In the genomic region with DNA sequence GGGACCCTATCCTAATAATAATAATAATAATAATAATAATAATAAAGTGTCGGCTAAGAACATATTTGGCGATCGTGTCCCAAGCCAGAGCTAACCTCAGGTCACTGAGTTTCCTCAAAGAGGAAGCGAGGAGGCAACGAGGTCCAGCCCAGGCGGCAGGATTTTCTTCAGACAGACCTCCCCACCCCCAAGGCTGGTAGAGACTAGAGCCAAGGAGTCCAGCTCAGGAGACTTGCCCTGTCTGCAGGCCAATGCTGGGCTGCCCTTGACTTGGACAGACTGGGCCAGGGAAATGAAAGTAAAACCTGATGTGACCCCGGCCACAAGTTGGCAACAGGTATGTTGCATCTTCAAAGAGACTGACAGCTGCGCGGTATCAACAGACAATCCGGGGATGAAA, we compare ENCODE assay signal across 15 mouse cellular contexts. TPM values are rescaled to one million over a fixed set of nuclear protein-coding genes. Genes with fewer than 3 reads are reported as not detected.
DNase-seq lines count a peak whose midpoint lies in the region; ATAC-seq and TF ChIP-seq lines count a peak whose summit lies in the region.
"Had no signal": no experiment of that assay in that cellular context is flagged by ENCODE, and none has a peak within 500 bp of the region (broad histone marks: within the 10 kb centered on the region; RNA-seq: fewer than 3 reads in every experiment).

No protein-coding gene starts in this region.

- H3K4me2 ChIP-seq in hindbrain, embryonic 11.5 days (replicated peaks; ENCODE audit: low read depth, low read length): no peak overlapping the region
- H3K4me2 ChIP-seq in hindbrain, postnatal 0 days (ENCODE audit: low read depth, low read length): no peak overlapping the region
- 0 out of 2 replicates have a peak overlapping the region, but pooled peaks have one; percentile 33 for H3K4me2 ChIP-seq in neural tube, embryonic 12.5 days (replicated peaks)
- no peak overlapping the region for H3K4me2 ChIP-seq in intestine, embryonic 16.5 days (ENCODE audit: low read depth, low read length)
- H3K4me2 ChIP-seq in stomach, embryonic 14.5 days (replicated peaks; ENCODE audit: low read depth, low read length): peak overlapping the region; percentile 27; the same call in 1 of the 2 replicates
- H3K4me2 ChIP-seq in hindbrain, embryonic 16.5 days (ENCODE audit: low read length): no peak overlapping the region

- no peak for ATAC-seq in hindbrain, embryonic 11.5 days (ENCODE audit: low FRiP score)
- no peak for ATAC-seq in hindbrain, postnatal 0 days
- ATAC-seq in neural tube, embryonic 12.5 days (ENCODE audit: low FRiP score, low read depth): no peak
- no peak for ATAC-seq in intestine, embryonic 16.5 days
- no peak for ATAC-seq in stomach, embryonic 14.5 days (ENCODE audit: insufficient number of reproducible peaks, insufficient read depth, low FRiP score, low read depth)
- ATAC-seq in hindbrain, embryonic 16.5 days: no peak

- no peak for TF ChIP-seq CTCF in hindbrain, postnatal 0 days (IDR thresholded peaks at IDR 0.05; ENCODE audit: low read depth)

- no peak overlapping the region for H3K27ac ChIP-seq in hindbrain, embryonic 11.5 days (ENCODE audit: low read depth, low read length)
- H3K27ac ChIP-seq in hindbrain, postnatal 0 days: no peak overlapping the region
- H3K27ac ChIP-seq in neural tube, embryonic 12.5 days: no peak overlapping the region
- no peak overlapping the region for H3K27ac ChIP-seq in intestine, embryonic 16.5 days (ENCODE audit: low read length)
- H3K27ac ChIP-seq in stomach, embryonic 14.5 days (ENCODE audit: low read length): no peak overlapping the region
- H3K27ac ChIP-seq in hindbrain, embryonic 16.5 days (ENCODE audit: low read depth, low read length): no peak overlapping the region
- H3K27ac ChIP-seq: limb, embryonic 15.5 days; stomach, embryonic 15.5 days had no signal

- WGBS in hindbrain, embryonic 11.5 days: 57% methylated on average over 10 of the region's 10 CpGs
- WGBS in hindbrain, postnatal 0 days: 63% methylated on average over 10 of the region's 10 CpGs
- 57% methylated on average over 10 of the region's 10 CpGs for WGBS in neural tube, embryonic 12.5 days
- 72% methylated on average over 10 of the region's 10 CpGs for WGBS in intestine, embryonic 16.5 days
- WGBS in stomach, embryonic 14.5 days: 76% methylated on average over 10 of the region's 10 CpGs
- WGBS in hindbrain, embryonic 16.5 days: 61% methylated on average over 10 of the region's 10 CpGs

- no peaks in the 10 kb centered on the region for H3K9me3 ChIP-seq in hindbrain, embryonic 11.5 days (ENCODE audit: control insufficient read depth, low read length)
- H3K9me3 ChIP-seq in hindbrain, postnatal 0 days (ENCODE audit: low read length): no peaks in the 10 kb centered on the region
- H3K9me3 ChIP-seq in neural tube, embryonic 12.5 days: no peaks in the 10 kb centered on the region
- H3K9me3 ChIP-seq in intestine, embryonic 16.5 days (ENCODE audit: control insufficient read depth, low read length): no peaks in the 10 kb centered on the region
- no peaks in the 10 kb centered on the region for H3K9me3 ChIP-seq in stomach, embryonic 14.5 days (ENCODE audit: control insufficient read depth, low read depth, low read length)
- no peaks in the 10 kb centered on the region for H3K9me3 ChIP-seq in hindbrain, embryonic 16.5 days (ENCODE audit: control insufficient read depth, low read length)
- H3K9me3 ChIP-seq: limb, embryonic 15.5 days; stomach, embryonic 15.5 days had no signal

- H3K27me3 ChIP-seq in hindbrain, embryonic 11.5 days (ENCODE audit: control insufficient read depth, insufficient read depth, low read length): peaks cover 56% of the 10 kb centered on the region
- H3K27me3 ChIP-seq in hindbrain, postnatal 0 days (ENCODE audit: insufficient read depth, low read length): peaks cover 31% of the 10 kb centered on the region
- peaks cover 60% of the 10 kb centered on the region for H3K27me3 ChIP-seq in neural tube, embryonic 12.5 days (replicated peaks)
- peaks cover 13% of the 10 kb centered on the region; the same call in 1 of the 2 replicates for H3K27me3 ChIP-seq in intestine, embryonic 16.5 days (replicated peaks; ENCODE audit: control insufficient read depth, insufficient read depth, low read length)
- H3K27me3 ChIP-seq in stomach, embryonic 14.5 days (ENCODE audit: control insufficient read depth, insufficient read depth, low read length): peaks cover 20% of the 10 kb centered on the region
- peaks cover 31% of the 10 kb centered on the region for H3K27me3 ChIP-seq in hindbrain, embryonic 16.5 days (replicated peaks; ENCODE audit: control insufficient read depth, insufficient read depth, low read length)

- H3K9ac ChIP-seq in hindbrain, embryonic 11.5 days (ENCODE audit: low read depth, low read length): no peak overlapping the region
- no peak overlapping the region for H3K9ac ChIP-seq in hindbrain, postnatal 0 days (replicated peaks; ENCODE audit: low read length)
- H3K9ac ChIP-seq in neural tube, embryonic 12.5 days: no peak overlapping the region
- 0 out of 2 replicates have a peak overlapping the region, but pooled peaks have one; percentile 45 for H3K9ac ChIP-seq in intestine, embryonic 16.5 days (ENCODE audit: low read depth, low read length)
- no peak overlapping the region for H3K9ac ChIP-seq in stomach, embryonic 14.5 days (replicated peaks; ENCODE audit: low read depth, low read length)
- H3K9ac ChIP-seq in hindbrain, embryonic 16.5 days (ENCODE audit: low read depth, low read length): no peak overlapping the region
- H3K9ac ChIP-seq: limb, embryonic 15.5 days; stomach, embryonic 15.5 days had no signal

- peaks cover 16% of the 10 kb centered on the region for H3K4me1 ChIP-seq in hindbrain, embryonic 11.5 days (replicated peaks; ENCODE audit: control insufficient read depth, insufficient read depth, low read length)
- H3K4me1 ChIP-seq in hindbrain, postnatal 0 days (ENCODE audit: insufficient read depth, low read length): peaks cover 18% of the 10 kb centered on the region
- peaks cover 33% of the 10 kb centered on the region for H3K4me1 ChIP-seq in neural tube, embryonic 12.5 days
- H3K4me1 ChIP-seq in intestine, embryonic 16.5 days (ENCODE audit: control insufficient read depth, insufficient read depth, low read length): peaks cover 31% of the 10 kb centered on the region
- peaks cover 17% of the 10 kb centered on the region; the same call in 1 of the 2 replicates for H3K4me1 ChIP-seq in stomach, embryonic 14.5 days (ENCODE audit: control insufficient read depth, insufficient read depth, low read length)
- H3K4me1 ChIP-seq in hindbrain, embryonic 16.5 days (ENCODE audit: control insufficient read depth, insufficient read depth, low read depth, low read length): peaks cover 37% of the 10 kb centered on the region

- H3K4me3 ChIP-seq in hindbrain, embryonic 11.5 days (ENCODE audit: low read depth, low read length): no peak overlapping the region
- no peak overlapping the region for H3K4me3 ChIP-seq in hindbrain, postnatal 0 days (ENCODE audit: low read length)
- no peak overlapping the region for H3K4me3 ChIP-seq in neural tube, embryonic 12.5 days
- peak overlapping the region; percentile 33 for H3K4me3 ChIP-seq in intestine, embryonic 16.5 days (ENCODE audit: low read length)
- no peak overlapping the region for H3K4me3 ChIP-seq in stomach, embryonic 14.5 days (ENCODE audit: low read depth, low read length)
- H3K4me3 ChIP-seq in hindbrain, embryonic 16.5 days (ENCODE audit: low read length): no peak overlapping the region
- H3K4me3 ChIP-seq: erythroblast, embryonic 14.5 days; myocyte had no signal

- DNase-seq in hindbrain, embryonic 11.5 days (ENCODE audit: low spot score): peak; percentile 15
- no peak for DNase-seq in hindbrain, postnatal 0 days (ENCODE audit: low spot score)
- DNase-seq in neural tube, embryonic 10.5 days (ENCODE audit: extremely low spot score, low spot score): no peak
- no peak for DNase-seq in Muller cell, postnatal 12 days (ENCODE audit: inconsistent ontology term)
- DNase-seq: adrenal gland, postnatal 36 days; gastrocnemius, postnatal 25 days; retina, postnatal 1 day had no signal

- H3K36me3 ChIP-seq in hindbrain, embryonic 11.5 days (ENCODE audit: control insufficient read depth, insufficient read depth, low read length): no peaks in the 10 kb centered on the region
- H3K36me3 ChIP-seq in hindbrain, postnatal 0 days (ENCODE audit: insufficient read depth, low read length): no peaks in the 10 kb centered on the region
- H3K36me3 ChIP-seq in neural tube, embryonic 12.5 days: no peaks in the 10 kb centered on the region
- no peaks in the 10 kb centered on the region for H3K36me3 ChIP-seq in intestine, embryonic 16.5 days (ENCODE audit: control insufficient read depth, insufficient read depth, low read length)
- H3K36me3 ChIP-seq in stomach, embryonic 14.5 days (ENCODE audit: control insufficient read depth, insufficient read depth, low read length): no peaks in the 10 kb centered on the region
- no peaks in the 10 kb centered on the region for H3K36me3 ChIP-seq in hindbrain, embryonic 16.5 days (ENCODE audit: control insufficient read depth, insufficient read depth, low read length)
- H3K36me3 ChIP-seq: limb, embryonic 15.5 days; stomach, embryonic 15.5 days had no signal

RNA-seq across cellular contexts. Expression of gene Adm, which starts 2.0 kb away (rescaled TPM):
- 4.1 and 5.0 TPM in 2 replicates for polyA plus RNA-seq in hindbrain, embryonic 11.5 days (2014; fragmentation: Nextera tagmentation; extraction: Ambion mirVana)
- total RNA-seq in hindbrain, postnatal 0 days (2014; rRNA removed): 2.1 and 2.2 TPM in 2 replicates
- polyA plus RNA-seq in hindbrain, postnatal 0 days (2015; fragmentation: Nextera tagmentation; extraction: Ambion mirVana): 4.2 and 6.0 TPM in 2 replicates
- polyA plus RNA-seq in neural tube, embryonic 12.5 days (2016; fragmentation: Nextera tagmentation; extraction: Ambion mirVana): 4.0 and 4.3 TPM in 2 replicates
- 5.4 and 5.8 TPM in 2 replicates for polyA plus RNA-seq in intestine, embryonic 16.5 days (2015; fragmentation: Nextera tagmentation; extraction: Ambion mirVana)
- polyA plus RNA-seq in stomach, embryonic 14.5 days (2014; fragmentation: Nextera tagmentation; extraction: Ambion mirVana): 3.4 and 4.0 TPM in 2 replicates
- 4.0 and 5.5 TPM in 2 replicates for polyA plus RNA-seq in hindbrain, embryonic 16.5 days (2015; fragmentation: Nextera tagmentation; extraction: Ambion mirVana)
- polyA plus RNA-seq: erythroblast, embryonic 14.5 days had no signal

RNA-seq across cellular contexts. Expression of gene Sbf2, which starts 10.8 kb away (rescaled TPM):
- polyA plus RNA-seq in hindbrain, embryonic 11.5 days (2014; fragmentation: Nextera tagmentation; extraction: Ambion mirVana): 39.1 and 48.9 TPM in 2 replicates
- 55.0 and 70.5 TPM in 2 replicates for total RNA-seq in hindbrain, postnatal 0 days (2014; rRNA removed)
- polyA plus RNA-seq in hindbrain, postnatal 0 days (2015; fragmentation: Nextera tagmentation; extraction: Ambion mirVana): 40.3 and 42.9 TPM in 2 replicates
- 51.7 and 53.2 TPM in 2 replicates for polyA plus RNA-seq in neural tube, embryonic 12.5 days (2016; fragmentation: Nextera tagmentation; extraction: Ambion mirVana)
- 24.7 and 26.6 TPM in 2 replicates for polyA plus RNA-seq in intestine, embryonic 16.5 days (2015; fragmentation: Nextera tagmentation; extraction: Ambion mirVana)
- 46.1 and 48.8 TPM in 2 replicates for polyA plus RNA-seq in stomach, embryonic 14.5 days (2014; fragmentation: Nextera tagmentation; extraction: Ambion mirVana)
- polyA plus RNA-seq in hindbrain, embryonic 16.5 days (2015; fragmentation: Nextera tagmentation; extraction: Ambion mirVana): 51.8 and 52.9 TPM in 2 replicates
- polyA plus RNA-seq: erythroblast, embryonic 14.5 days had no signal

Comparison
In these comparisons a context has a peak if more than half of its experiments do, and no peak if none do; other contexts are left out.
1. H3K4me2 ChIP-seq: peak in neural tube, embryonic 12.5 days (single experiment) and stomach, embryonic 14.5 days (single experiment); none in hindbrain, embryonic 11.5 days (single experiment), hindbrain, postnatal 0 days (single experiment), intestine, embryonic 16.5 days (single experiment) and hindbrain, embryonic 16.5 days (single experiment).